Mouse (Mus musculus) adrenal gland, adult 18-20 months (tissue): ENCODE data around the gene Ppp3ca. TPM values are rescaled to one million over a fixed set of nuclear protein-coding genes. Genes with fewer than 3 reads are reported as not detected.
"Not testable (repeated sequence)": the region's sequence is repeated elsewhere in the genome, so short reads cannot be mapped to it uniquely, and the experiment has no call there.

Experiments used
- DNase-seq, 2 experiments: peaks; one replicate each; pipeline ENCODE4 v3.0.0; 2021 to 2022; ENCODE audit warnings: low spot score in 2 of 2
- total RNA-seq, 2 experiments: library from RNA; stranded (reverse); gene quantifications; 1 replicate in 1 of 2; 2 replicates in 1 of 2; pipeline ENCODE4 v1.2.3; 2021

Gene Ppp3ca
- total RNA-seq, 2 experiments from 2014 or later: 30.4 to 49.0 TPM

- no peak for DNase-seq
These were observed 14.5 kb downstream of the Ppp3ca start for GRCm38 (mm10) chr3:136684191-136684958.

GRCm38 (mm10) chr3:136686429-136686828 lies 16.5 kb downstream of the Ppp3ca start:
- DNase-seq: peak in 1 of 2 experiments; percentile 0

- no peak for DNase-seq
These were observed 18.2 kb downstream of the Ppp3ca start for GRCm38 (mm10) chr3:136688101-136688586.

- DNase-seq: no peak
These were observed 20.0 kb downstream of the Ppp3ca start for GRCm38 (mm10) chr3:136689793-136690543.

GRCm38 (mm10) chr3:136691984-136692383 lies 22.1 kb downstream of the Ppp3ca start:
- no peak for DNase-seq

- no peak for DNase-seq
These were observed 23.6 kb downstream of the Ppp3ca start for GRCm38 (mm10) chr3:136693547-136693946.

- DNase-seq: no peak
These were observed 27.8 kb downstream of the Ppp3ca start for GRCm38 (mm10) chr3:136697626-136698191.

GRCm38 (mm10) chr3:136699711-136700110 lies 29.8 kb downstream of the Ppp3ca start:
- DNase-seq: not testable (repeated sequence)

GRCm38 (mm10) chr3:136700447-136701009 lies 30.6 kb downstream of the Ppp3ca start:
- DNase-seq: no peak

GRCm38 (mm10) chr3:136702861-136703260 lies 32.9 kb downstream of the Ppp3ca start:
- no peak for DNase-seq

GRCm38 (mm10) chr3:136704515-136705247 lies 34.8 kb downstream of the Ppp3ca start:
- DNase-seq: no peak

- DNase-seq: no peak
These were observed 36.1 kb downstream of the Ppp3ca start for GRCm38 (mm10) chr3:136706048-136706447.

- DNase-seq: no peak
These were observed 36.8 kb downstream of the Ppp3ca start for GRCm38 (mm10) chr3:136706771-136707170.

GRCm38 (mm10) chr3:136707222-136708019 lies 37.5 kb downstream of the Ppp3ca start:
- DNase-seq: no peak

GRCm38 (mm10) chr3:136708230-136708629 lies 38.3 kb downstream of the Ppp3ca start:
- no peak for DNase-seq

- DNase-seq: no peak
These were observed 40.5 kb downstream of the Ppp3ca start for GRCm38 (mm10) chr3:136710310-136710906.

- no peak for DNase-seq
These were observed 44.5 kb downstream of the Ppp3ca start for GRCm38 (mm10) chr3:136714307-136715039.

GRCm38 (mm10) chr3:136716247-136716646 lies 46.3 kb downstream of the Ppp3ca start:
- no peak for DNase-seq

GRCm38 (mm10) chr3:136718412-136718811 lies 48.5 kb downstream of the Ppp3ca start:
- no peak for DNase-seq
